Mouse (Mus musculus): Measurements from ENCODE around the gene Tgoln1.

DNA sequence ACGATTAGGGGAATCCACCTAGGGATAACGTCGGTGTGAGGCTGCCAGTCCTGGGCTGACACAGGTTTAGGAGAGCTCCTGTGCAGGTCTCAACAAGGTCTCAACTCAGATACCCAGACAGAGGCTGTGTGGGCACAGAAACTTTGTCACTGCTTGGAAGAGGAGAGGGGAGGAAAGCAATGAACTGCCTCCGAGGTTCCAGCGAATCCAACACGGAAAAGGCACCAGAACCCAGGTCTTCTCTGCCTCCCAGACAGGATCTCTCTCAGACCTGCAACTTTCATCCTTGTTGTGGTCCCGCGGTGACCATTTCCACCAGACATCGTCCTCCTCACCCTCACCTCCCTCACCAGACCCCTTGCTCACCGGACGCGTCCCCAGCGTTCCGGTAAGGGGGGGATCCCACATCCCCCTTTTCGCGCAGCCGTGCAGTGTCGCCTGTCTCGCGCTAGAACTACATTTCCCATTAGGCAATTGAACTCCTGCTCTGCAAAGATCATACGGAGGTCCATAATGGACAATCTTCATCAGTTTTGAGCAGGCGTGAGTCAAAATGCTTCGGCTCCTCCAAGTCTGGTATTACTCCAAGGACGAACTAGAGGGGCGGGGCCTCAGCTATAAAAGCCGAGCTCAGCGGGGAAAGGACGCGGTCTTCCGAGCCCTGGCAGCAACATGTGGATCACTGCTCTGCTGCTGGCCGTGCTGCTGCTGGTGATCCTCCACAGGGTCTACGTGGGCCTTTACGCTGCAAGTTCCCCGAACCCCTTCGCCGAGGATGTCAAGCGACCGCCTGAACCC lies 18.6 kb downstream of the Tgoln1 start, which contains the start of the genes Elmod3 and Retsat:
- TF ChIP-seq CTCF (IDR thresholded peaks at IDR 0.05), result no peak
- TF ChIP-seq EP300 (IDR thresholded peaks at IDR 0.05), result peak; percentile 54; the same call in 1 of the 2 replicates
